Mouse (Mus musculus) adrenal gland (tissue): ENCODE measurements around the gene Slc16a1.

Source experiments
- intact Hi-C: fragments of 180-260 bp; cut with DNase I; formaldehyde crosslinking; loops from one replicate; pipeline ENCODE4 v1.15.1; 2025

Gene Slc16a1

GRCm38 (mm10) chr3:104637427-104638402 is 753 bp upstream of the Slc16a1 start:
- intact Hi-C loops, result no loop called here

- intact Hi-C loops, result no loop called here
Measured at GRCm38 (mm10) chr3:104638932-104639748, 672 bp downstream of the Slc16a1 start.

GRCm38 (mm10) chr3:104639749-104640368 is 1.4 kb downstream of the Slc16a1 start:
- intact Hi-C loops, result no loop called here

- intact Hi-C loops, result no loop called here
Measured at GRCm38 (mm10) chr3:104640855-104641254, 2.4 kb downstream of the Slc16a1 start.

GRCm38 (mm10) chr3:104641313-104641712 is 2.8 kb downstream of the Slc16a1 start:
- intact Hi-C loops, result no loop called here

- intact Hi-C loops, result loop anchor here (2.0 kb wide), 1 partner anchor 32 kb away; no protein-coding TSS in a partner anchor
Measured at GRCm38 (mm10) chr3:104643113-104643512, 4.6 kb downstream of the Slc16a1 start.

GRCm38 (mm10) chr3:104643810-104644270 is 5.4 kb downstream of the Slc16a1 start:
- intact Hi-C loops, result loop anchor here (2.0 kb wide), 1 partner anchor 31 kb away; no protein-coding TSS in a partner anchor

GRCm38 (mm10) chr3:104644371-104644770 is 5.9 kb downstream of the Slc16a1 start:
- intact Hi-C loops, result no loop called here

- intact Hi-C loops, result no loop called here
Measured at GRCm38 (mm10) chr3:104654219-104654618, 15.8 kb downstream of the Slc16a1 start.

GRCm38 (mm10) chr3:104654921-104655320 is 16.5 kb downstream of the Slc16a1 start:
- intact Hi-C loops, result no loop called here

- intact Hi-C loops, result no loop called here
Measured at GRCm38 (mm10) chr3:104658706-104659105, 20.2 kb downstream of the Slc16a1 start.

GRCm38 (mm10) chr3:104659758-104660157 is 21.3 kb downstream of the Slc16a1 start:
- intact Hi-C loops, result no loop called here

- intact Hi-C loops, result no loop called here
Measured at GRCm38 (mm10) chr3:104660522-104660921, 22.1 kb downstream of the Slc16a1 start.

GRCm38 (mm10) chr3:104662007-104662406 is 23.5 kb downstream of the Slc16a1 start:
- intact Hi-C loops, result no loop called here

- intact Hi-C loops, result no loop called here
Measured at GRCm38 (mm10) chr3:104662926-104663325, 24.5 kb downstream of the Slc16a1 start.

GRCm38 (mm10) chr3:104666950-104667349 is 28.5 kb downstream of the Slc16a1 start:
- intact Hi-C loops, result no loop called here

- intact Hi-C loops, result no loop called here
Measured at GRCm38 (mm10) chr3:104667451-104667850, 29.0 kb downstream of the Slc16a1 start.

- intact Hi-C loops, result no loop called here
Measured at GRCm38 (mm10) chr3:104668989-104669388, 30.5 kb downstream of the Slc16a1 start.

GRCm38 (mm10) chr3:104669856-104670182 is 31.4 kb downstream of the Slc16a1 start:
- intact Hi-C loops, result loop anchor here (10.0 kb wide), 1 partner anchor 155 kb away; the partner anchor contains the start of gene Lrig2

GRCm38 (mm10) chr3:104670183-104671020 is 31.9 kb downstream of the Slc16a1 start:
- intact Hi-C loops, result loop anchor here (10.0 kb wide), 1 partner anchor 156 kb away; the partner anchor contains the start of gene Lrig2
